Mouse (Mus musculus) brain, embryonic 14.5 days (tissue): ENCODE measurements at regions not wholly inside any gene's neighbourhood (a gene's known extent, or its start where the extent isn't known, plus 50 kb on each side); places are given as distances from the start of the nearest gene placed in this dataset.

Source experiments
- CTCF ChIP-seq: fragments of 200-500 bp; IDR thresholded peaks from 2 replicates; pipeline ENCODE4 v1.5.1; 2012; ENCODE audit warnings: inconsistent platforms, mild to moderate bottlenecking, moderate library complexity, borderline replicate concordance; ENCODE audit not compliant: insufficient read depth, insufficient read length; ENCODE audit errors: extremely low read depth
- POLR2A ChIP-seq: fragments of 200-500 bp; IDR thresholded peaks from 2 replicates; pipeline ENCODE4 v1.6.1; 2012; ENCODE audit warnings: mild to moderate bottlenecking, inconsistent platforms, borderline replicate concordance; ENCODE audit not compliant: poor library complexity, insufficient read depth, insufficient read length, severe bottlenecking; ENCODE audit errors: extremely low read depth

DNA sequence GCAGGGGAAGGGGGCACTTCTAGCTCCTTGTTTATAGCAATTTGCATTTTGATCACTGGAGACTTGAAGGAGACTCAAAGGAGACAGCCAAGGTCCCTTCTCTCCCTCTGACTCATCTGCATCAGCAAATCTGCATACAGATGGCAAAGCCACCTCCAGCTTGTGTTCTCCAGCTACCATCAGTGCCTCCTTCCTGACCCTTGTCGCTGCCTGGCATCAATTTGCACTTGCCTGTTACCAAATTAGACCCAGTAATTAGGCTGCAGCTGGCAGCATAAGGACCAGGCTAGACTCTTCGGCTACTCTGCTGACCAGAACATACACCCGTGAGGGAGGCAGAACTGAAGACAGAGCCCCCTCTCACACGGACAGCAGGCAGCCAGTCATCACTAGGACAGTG lies 177.5 kb upstream of the Ppp2r2d start:
- TF ChIP-seq CTCF: no peak
- no peak for TF ChIP-seq POLR2A
